24 mouse cellular contexts compared by ENCODE assay signal in the genomic region with DNA sequence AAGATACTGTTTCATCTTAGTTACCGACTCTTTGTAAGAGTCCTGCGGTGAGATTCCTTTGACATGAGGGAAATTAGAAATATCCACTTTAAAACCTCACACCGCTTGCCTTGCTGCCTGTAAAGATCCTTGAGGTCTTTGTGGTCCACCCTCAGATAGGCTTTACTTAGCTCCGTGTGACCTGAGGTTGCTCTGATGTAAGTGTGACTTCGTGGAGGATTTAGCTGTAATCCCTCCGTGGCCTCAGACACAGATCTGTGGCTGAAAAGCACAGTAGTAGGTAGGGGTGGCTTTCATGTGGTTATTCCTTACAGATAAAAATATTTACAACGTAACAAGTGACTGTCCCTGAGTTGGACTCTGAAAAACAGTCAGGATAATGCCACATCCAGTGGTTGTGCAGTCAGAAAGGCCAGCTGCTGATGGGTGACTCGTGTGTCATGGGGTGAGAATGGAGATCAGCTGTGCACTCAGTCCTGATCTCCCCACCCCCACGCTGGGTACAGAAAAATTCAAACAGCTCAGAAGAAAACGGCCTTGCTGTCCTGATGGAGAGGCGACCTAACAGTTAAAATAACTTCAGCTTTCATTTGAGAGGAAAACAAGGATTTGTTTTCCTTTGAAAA.
DNase-seq lines count a peak whose midpoint lies in the region; ATAC-seq and TF ChIP-seq lines count a peak whose summit lies in the region.
"Had no signal": no experiment of that assay in that cellular context is flagged by ENCODE, and none has a peak within 500 bp of the region (broad histone marks: within the 10 kb centered on the region; RNA-seq: fewer than 3 reads in every experiment).

No protein-coding gene starts in this region.

- 39% methylated on average over 11 of the region's 11 CpGs for WGBS in hindbrain, embryonic 12.5 days
- 47% methylated on average over 11 of the region's 11 CpGs for WGBS in hindbrain, embryonic 13.5 days
- WGBS in midbrain, embryonic 15.5 days, result 24% methylated on average over 11 of the region's 11 CpGs
- 38% methylated on average over 11 of the region's 11 CpGs for WGBS in midbrain, embryonic 10.5 days
- WGBS in olfactory bulb, adult 2 months, result 35% methylated on average over 11 of the region's 11 CpGs

- peak; percentile 24; the same call in 1 of the 2 replicates for ATAC-seq in hindbrain, embryonic 12.5 days (ENCODE audit: low FRiP score)
- no peak for ATAC-seq in hindbrain, embryonic 13.5 days (ENCODE audit: low FRiP score)
- no peak for ATAC-seq in midbrain, embryonic 15.5 days (replicated peaks)
- ATAC-seq: forebrain, embryonic 15.5 days; inflammation-experienced regulatory T-cells, adult 6 months had no signal

- no peak for TF ChIP-seq POLR2A in olfactory bulb, adult 2 months (IDR thresholded peaks at IDR 0.05; ENCODE audit: insufficient read depth, low read depth, low read length)

- H3K4me2 ChIP-seq in hindbrain, embryonic 12.5 days (replicated peaks), result no peak overlapping the region
- H3K4me2 ChIP-seq in hindbrain, embryonic 13.5 days, result no peak overlapping the region
- H3K4me2 ChIP-seq in midbrain, embryonic 15.5 days, result no peak overlapping the region
- H3K4me2 ChIP-seq: forebrain, embryonic 15.5 days; heart, embryonic 12.5 days; hindbrain, embryonic 15.5 days; kidney, embryonic 15.5 days; neural tube, embryonic 13.5 days had no signal

- H3K9me3 ChIP-seq in hindbrain, embryonic 12.5 days (replicated peaks), result no peaks in the 10 kb centered on the region
- no peaks in the 10 kb centered on the region for H3K9me3 ChIP-seq in hindbrain, embryonic 13.5 days
- H3K9me3 ChIP-seq in midbrain, embryonic 15.5 days, result no peaks in the 10 kb centered on the region
- H3K9me3 ChIP-seq in midbrain, embryonic 10.5 days (replicated peaks), result no peaks in the 10 kb centered on the region
- H3K9me3 ChIP-seq: forebrain, embryonic 15.5 days; heart, embryonic 12.5 days; hindbrain, embryonic 15.5 days; kidney, embryonic 15.5 days; neural tube, embryonic 13.5 days had no signal

- no peaks in the 10 kb centered on the region for H3K36me3 ChIP-seq in hindbrain, embryonic 12.5 days
- H3K36me3 ChIP-seq in hindbrain, embryonic 13.5 days, result no peaks in the 10 kb centered on the region
- H3K36me3 ChIP-seq in midbrain, embryonic 15.5 days (replicated peaks), result no peaks in the 10 kb centered on the region
- no peaks in the 10 kb centered on the region for H3K36me3 ChIP-seq in midbrain, embryonic 10.5 days
- H3K36me3 ChIP-seq: forebrain, embryonic 15.5 days; heart, embryonic 12.5 days; hindbrain, embryonic 15.5 days; kidney, embryonic 15.5 days; neural tube, embryonic 13.5 days had no signal

- no peak overlapping the region for H3K27ac ChIP-seq in hindbrain, embryonic 12.5 days
- no peak overlapping the region for H3K27ac ChIP-seq in hindbrain, embryonic 13.5 days
- 0 out of 2 replicates have a peak overlapping the region, but pooled peaks have one; percentile 8 for H3K27ac ChIP-seq in midbrain, embryonic 15.5 days
- no peak overlapping the region; the same call in 1 of the 2 replicates for H3K27ac ChIP-seq in midbrain, embryonic 10.5 days (replicated peaks)
- H3K27ac ChIP-seq in olfactory bulb, adult 2 months (ENCODE audit: insufficient read depth, low read depth, low read length), result peak overlapping the region; percentile 15; the same call in 1 of the 2 replicates
- H3K27ac ChIP-seq: forebrain, embryonic 15.5 days; heart, adult 2 months; hindbrain, embryonic 15.5 days; kidney, embryonic 15.5 days; liver, embryonic 14.5 days; neural tube, embryonic 13.5 days had no signal

- TF ChIP-seq CTCF in olfactory bulb, adult 2 months (IDR thresholded peaks at IDR 0.05; ENCODE audit: insufficient read depth, low read depth, low read length), result no peak

- no peak for DNase-seq in midbrain, embryonic 10.5 days (ENCODE audit: low spot score)
- DNase-seq in gastrocnemius, adult 18-20 months (ENCODE audit: low spot score), result no peak
- DNase-seq: B cell, adult 2 months; cerebellum, adult 9-10 months; cerebellum, postnatal 36 days; heart, adult 2 months; heart, postnatal 4 days; kidney, adult 11 months; kidney, postnatal 25 days; liver; lung, adult 2 months; right cerebral cortex, postnatal 14 days; thymus, postnatal 4 days had no signal

- H3K27me3 ChIP-seq in hindbrain, embryonic 12.5 days, result no peaks in the 10 kb centered on the region
- H3K27me3 ChIP-seq in hindbrain, embryonic 13.5 days, result no peaks in the 10 kb centered on the region
- H3K27me3 ChIP-seq in midbrain, embryonic 15.5 days (replicated peaks), result no peaks in the 10 kb centered on the region
- H3K27me3 ChIP-seq in midbrain, embryonic 10.5 days (ENCODE audit: low read depth, poor library complexity, severe bottlenecking), result no peaks in the 10 kb centered on the region
- H3K27me3 ChIP-seq: forebrain, embryonic 15.5 days; heart, embryonic 12.5 days; hindbrain, embryonic 15.5 days; kidney, embryonic 15.5 days; neural tube, embryonic 13.5 days had no signal

- H3K9ac ChIP-seq in hindbrain, embryonic 12.5 days, result no peak overlapping the region
- H3K9ac ChIP-seq in hindbrain, embryonic 13.5 days, result no peak overlapping the region
- H3K9ac ChIP-seq in midbrain, embryonic 15.5 days, result no peak overlapping the region
- H3K9ac ChIP-seq: forebrain, embryonic 15.5 days; heart, embryonic 12.5 days; hindbrain, embryonic 15.5 days; kidney, embryonic 15.5 days; liver, embryonic 14.5 days; neural tube, embryonic 13.5 days had no signal

- H3K4me3 ChIP-seq in hindbrain, embryonic 12.5 days, result no peak overlapping the region
- no peak overlapping the region for H3K4me3 ChIP-seq in hindbrain, embryonic 13.5 days
- H3K4me3 ChIP-seq in midbrain, embryonic 15.5 days, result no peak overlapping the region
- H3K4me3 ChIP-seq in midbrain, embryonic 10.5 days, result no peak overlapping the region
- no peak overlapping the region for H3K4me3 ChIP-seq in olfactory bulb, adult 2 months (ENCODE audit: insufficient read depth, low read depth, low read length)
- H3K4me3 ChIP-seq: forebrain, embryonic 15.5 days; heart, adult 2 months; heart, embryonic 12.5 days; hindbrain, embryonic 15.5 days; kidney, embryonic 15.5 days; neural tube, embryonic 13.5 days had no signal

- peaks cover 8% of the 10 kb centered on the region for H3K4me1 ChIP-seq in hindbrain, embryonic 12.5 days
- H3K4me1 ChIP-seq in hindbrain, embryonic 13.5 days (replicated peaks), result peaks cover 36% of the 10 kb centered on the region
- peaks cover 22% of the 10 kb centered on the region for H3K4me1 ChIP-seq in midbrain, embryonic 15.5 days
- peaks cover 22% of the 10 kb centered on the region for H3K4me1 ChIP-seq in midbrain, embryonic 10.5 days
- peaks cover 10% of the 10 kb centered on the region for H3K4me1 ChIP-seq in olfactory bulb, adult 2 months (ENCODE audit: control insufficient read depth, insufficient read depth, low read length)

Comparison
In these comparisons a context has a peak if more than half of its experiments do, and no peak if none do; other contexts are left out.
1. H3K27ac ChIP-seq: peak in midbrain, embryonic 15.5 days (single experiment) and olfactory bulb, adult 2 months (single experiment); none in hindbrain, embryonic 12.5 days (single experiment), hindbrain, embryonic 13.5 days (single experiment) and midbrain, embryonic 10.5 days (single experiment).